Mouse (Mus musculus): Measurements from ENCODE around the gene Cpeb3.

DNA sequence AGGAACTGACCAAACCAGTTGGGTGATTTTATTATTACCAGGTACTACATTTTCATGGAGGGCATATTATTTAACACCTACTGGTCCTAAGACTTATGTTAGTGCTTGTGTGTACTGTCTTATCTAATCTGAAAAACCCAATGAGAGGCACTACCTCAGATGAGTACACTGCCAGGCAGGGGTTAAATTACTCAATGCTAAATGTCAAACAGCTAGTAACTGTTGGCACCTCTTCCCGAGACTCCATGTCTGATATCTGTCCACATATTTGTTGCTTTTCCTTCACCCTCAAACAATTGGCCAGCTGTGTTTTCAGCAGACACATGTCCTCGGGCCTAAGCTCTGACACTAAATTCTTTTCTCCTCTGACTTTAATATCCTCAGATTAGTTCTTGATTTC is 132.3 kb downstream of the Cpeb3 start:
- TF ChIP-seq CTCF (IDR thresholded peaks at IDR 0.05; ENCODE audit: borderline replicate concordance, insufficient read depth, low read length) (no peak), POLR2A (IDR thresholded peaks at IDR 0.05; ENCODE audit: low read depth, low read length) (no peak)
